Mouse (Mus musculus): ENCODE results near the gene Osbpl11. TPM values are rescaled to one million over a fixed set of nuclear protein-coding genes. Genes with fewer than 3 reads are reported as not detected.
"Not testable (repeated sequence)": the region's sequence is repeated elsewhere in the genome, so short reads cannot be mapped to it uniquely, and the experiment has no call there.

Gene Osbpl11
- 12.0 and 18.9 TPM in 2 replicates for polyA plus RNA-seq (2014; fragmentation: Nextera tagmentation; extraction: Ambion mirVana)

DNA sequence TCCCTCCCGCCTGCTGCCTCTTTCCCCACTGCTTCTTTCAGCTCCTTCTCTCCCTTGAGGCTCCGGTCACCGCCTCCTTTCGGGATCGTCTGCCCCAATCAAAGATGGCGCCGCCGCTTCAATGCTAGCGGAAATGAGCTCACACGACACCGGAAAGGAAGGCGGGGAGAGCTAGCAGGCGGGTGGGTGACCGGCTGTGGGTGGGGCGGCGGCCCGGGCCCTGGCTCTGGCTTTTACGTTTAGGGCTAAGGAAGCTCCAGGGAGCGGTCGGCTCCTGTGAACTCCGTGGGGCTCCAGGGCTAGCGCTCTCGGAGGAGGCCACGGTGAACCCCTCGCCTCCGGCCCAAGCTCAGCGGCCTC, at the start of gene Osbpl11:
TSS of gene Osbpl11 (plus strand) at position 171 of the 360 bp plus-strand sequence.
- Histone ChIP-seq H3K9me3 (ENCODE audit: control insufficient read depth, low read length) (no peaks in the 10 kb centered on the region), H3K4me2 (replicated peaks; ENCODE audit: low read depth, low read length) (peak within 1 kb of the TSS; percentile 96), H3K9ac (ENCODE audit: low read depth, low read length) (peak within 1 kb of the TSS; percentile 90), H3K4me3 (ENCODE audit: low read length) (peak within 1 kb of the TSS; percentile 84), H3K27me3 (ENCODE audit: control insufficient read depth, insufficient read depth, low read length) (no peaks in the 10 kb centered on the region), H3K27ac (ENCODE audit: low read depth, low read length) (peak within 1 kb of the TSS; percentile 88), H3K36me3 (ENCODE audit: control insufficient read depth, insufficient read depth, low read length) (no peaks in the 10 kb centered on the region), H3K4me1 (ENCODE audit: control insufficient read depth, insufficient read depth, low read length) (peaks cover 7% of the 10 kb centered on the region)
- peak; percentile 94 for ATAC-seq (ENCODE audit: low FRiP score, low TSS enrichment)
- under 1% methylated on average over 27 of the region's 27 CpGs for WGBS

DNA sequence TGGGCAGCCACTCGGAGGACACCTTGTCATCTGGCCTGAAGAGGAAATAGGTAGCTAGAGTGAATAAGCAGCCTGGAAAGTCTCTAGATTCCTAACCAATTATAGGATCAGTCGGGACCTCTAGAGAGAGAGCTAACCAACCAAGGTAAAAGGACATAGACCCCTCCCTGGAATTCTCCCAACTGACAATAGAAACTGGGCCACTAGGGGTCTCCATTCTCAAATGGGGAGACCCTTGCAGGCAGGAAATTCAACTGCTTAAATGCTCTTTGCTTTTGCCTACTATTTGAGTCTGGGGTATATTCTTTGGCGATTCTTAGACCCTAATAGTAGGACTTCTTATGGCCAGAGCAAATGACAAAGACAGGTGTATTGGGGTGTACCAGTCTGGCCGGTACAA, 49.7 kb upstream of the Osbpl11 start:
- Histone ChIP-seq H3K4me1 (ENCODE audit: control insufficient read depth, insufficient read depth, low read length) (no peaks in the 10 kb centered on the region), H3K36me3 (ENCODE audit: control insufficient read depth, insufficient read depth, low read length) (no peaks in the 10 kb centered on the region), H3K4me2 (replicated peaks; ENCODE audit: low read depth, low read length) (no peak overlapping the region), H3K9me3 (ENCODE audit: control insufficient read depth, low read length) (no peaks in the 10 kb centered on the region), H3K27ac (ENCODE audit: low read depth, low read length) (no peak overlapping the region), H3K27me3 (ENCODE audit: control insufficient read depth, insufficient read depth, low read length) (no peaks in the 10 kb centered on the region), H3K9ac (ENCODE audit: low read depth, low read length) (no peak overlapping the region), H3K4me3 (ENCODE audit: low read length) (no peak overlapping the region)
- no peak for ATAC-seq (ENCODE audit: low FRiP score, low TSS enrichment)
- WGBS, result 59% methylated on average over 4 of the region's 4 CpGs

GRCm38 (mm10) chr16:33139061-33139460, 45.8 kb upstream of the Osbpl11 start:
- 88% methylated on average over 6 of the region's 7 CpGs for WGBS
- not testable (repeated sequence) for ATAC-seq (ENCODE audit: low FRiP score, low TSS enrichment)

DNA sequence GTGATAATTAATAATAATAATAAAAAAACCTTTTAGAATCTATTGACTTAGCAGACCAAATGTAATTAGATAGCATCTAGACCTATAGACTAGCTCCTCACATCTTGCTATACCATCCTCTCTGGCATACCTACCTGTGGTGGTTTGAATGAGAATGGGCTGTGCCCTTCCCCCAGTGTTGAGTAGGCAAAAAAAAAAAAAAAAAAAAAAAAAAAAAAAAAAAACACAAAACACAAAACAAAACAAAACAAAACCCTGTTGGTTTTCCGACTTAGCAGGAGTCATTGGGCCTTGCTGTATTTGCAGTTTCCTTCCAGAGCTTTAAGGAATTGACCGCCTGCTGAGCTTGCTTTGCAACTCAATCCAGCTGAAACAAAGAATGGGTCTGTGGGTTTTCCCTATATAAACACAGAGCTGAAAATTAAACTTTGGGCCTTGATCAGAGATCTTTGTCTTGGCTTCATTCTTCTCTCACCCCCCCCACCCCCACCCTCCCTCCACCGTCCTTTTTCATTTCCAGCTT, 43.1 kb upstream of the Osbpl11 start:
- Histone ChIP-seq H3K27me3 (ENCODE audit: control insufficient read depth, insufficient read depth, low read length) (no peaks in the 10 kb centered on the region), H3K27ac (ENCODE audit: low read depth, low read length) (no peak overlapping the region), H3K9me3 (ENCODE audit: control insufficient read depth, low read length) (peaks cover 3% of the 10 kb centered on the region; the same call in 1 of the 2 replicates), H3K4me3 (ENCODE audit: low read length) (no peak overlapping the region), H3K9ac (ENCODE audit: low read depth, low read length) (no peak overlapping the region), H3K4me2 (replicated peaks; ENCODE audit: low read depth, low read length) (no peak overlapping the region), H3K4me1 (ENCODE audit: control insufficient read depth, insufficient read depth, low read length) (no peaks in the 10 kb centered on the region), H3K36me3 (ENCODE audit: control insufficient read depth, insufficient read depth, low read length) (no peaks in the 10 kb centered on the region)
- ATAC-seq (ENCODE audit: low FRiP score, low TSS enrichment), result no peak
- WGBS, result 66% methylated on average over 3 of the region's 3 CpGs

More at GRCm38 (mm10) chr16:33139061-33139460, 45.8 kb upstream of the Osbpl11 start:
- not testable (repeated sequence) for H3K9ac ChIP-seq (ENCODE audit: low read depth, low read length); H3K36me3 ChIP-seq (ENCODE audit: control insufficient read depth, insufficient read depth, low read length); H3K9me3 ChIP-seq (ENCODE audit: control insufficient read depth, low read length); H3K27me3 ChIP-seq (ENCODE audit: control insufficient read depth, insufficient read depth, low read length); H3K27ac ChIP-seq (ENCODE audit: low read depth, low read length); H3K4me2 ChIP-seq (replicated peaks; ENCODE audit: low read depth, low read length); H3K4me3 ChIP-seq (ENCODE audit: low read length); H3K4me1 ChIP-seq (ENCODE audit: control insufficient read depth, insufficient read depth, low read length)

DNA sequence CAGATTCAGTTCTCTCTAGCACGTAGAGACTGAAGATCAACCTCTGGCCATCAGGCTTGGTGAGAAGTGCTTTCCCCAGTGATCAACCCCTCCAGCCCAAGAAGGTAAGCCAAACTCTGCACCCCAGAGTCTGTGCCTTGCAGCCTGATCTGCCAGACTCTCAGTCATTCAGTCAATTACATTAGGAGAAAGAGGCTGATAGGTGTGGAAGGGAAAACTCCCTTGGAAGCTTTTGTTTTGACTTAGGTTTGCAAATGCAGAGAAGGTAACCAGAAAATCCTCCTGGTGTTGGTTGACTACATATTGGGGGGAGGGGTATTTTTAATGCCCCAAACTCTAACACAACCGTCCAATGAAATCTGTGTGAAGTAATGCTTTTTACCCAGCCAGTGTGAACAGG, 41.4 kb upstream of the Osbpl11 start:
- 71% methylated on average over 2 of the region's 2 CpGs for WGBS
- no peak for ATAC-seq (ENCODE audit: low FRiP score, low TSS enrichment)
- no peak overlapping the region for H3K4me3 ChIP-seq (ENCODE audit: low read length)
- H3K9me3 ChIP-seq (ENCODE audit: control insufficient read depth, low read length), result peaks cover 3% of the 10 kb centered on the region; the same call in 1 of the 2 replicates
- H3K27me3 ChIP-seq (ENCODE audit: control insufficient read depth, insufficient read depth, low read length), result no peaks in the 10 kb centered on the region
- H3K4me2 ChIP-seq (replicated peaks; ENCODE audit: low read depth, low read length), result no peak overlapping the region
- H3K4me1 ChIP-seq (ENCODE audit: control insufficient read depth, insufficient read depth, low read length), result no peaks in the 10 kb centered on the region
- H3K9ac ChIP-seq (ENCODE audit: low read depth, low read length), result no peak overlapping the region
- no peak overlapping the region for H3K27ac ChIP-seq (ENCODE audit: low read depth, low read length)
- H3K36me3 ChIP-seq (ENCODE audit: control insufficient read depth, insufficient read depth, low read length), result no peaks in the 10 kb centered on the region

GRCm38 (mm10) chr16:33146185-33146584, 38.7 kb upstream of the Osbpl11 start:
- H3K4me3 ChIP-seq (ENCODE audit: low read length), result no peak overlapping the region
- H3K9ac ChIP-seq (ENCODE audit: low read depth, low read length), result no peak overlapping the region
- no peaks in the 10 kb centered on the region for H3K36me3 ChIP-seq (ENCODE audit: control insufficient read depth, insufficient read depth, low read length)
- 100% methylated on average over 3 of the region's 3 CpGs for WGBS
- H3K27ac ChIP-seq (ENCODE audit: low read depth, low read length), result no peak overlapping the region
- H3K27me3 ChIP-seq (ENCODE audit: control insufficient read depth, insufficient read depth, low read length), result no peaks in the 10 kb centered on the region
- no peaks in the 10 kb centered on the region for H3K4me1 ChIP-seq (ENCODE audit: control insufficient read depth, insufficient read depth, low read length)
- peaks cover 3% of the 10 kb centered on the region; the same call in 1 of the 2 replicates for H3K9me3 ChIP-seq (ENCODE audit: control insufficient read depth, low read length)
- ATAC-seq (ENCODE audit: low FRiP score, low TSS enrichment), result no peak
- H3K4me2 ChIP-seq (replicated peaks; ENCODE audit: low read depth, low read length), result no peak overlapping the region

DNA sequence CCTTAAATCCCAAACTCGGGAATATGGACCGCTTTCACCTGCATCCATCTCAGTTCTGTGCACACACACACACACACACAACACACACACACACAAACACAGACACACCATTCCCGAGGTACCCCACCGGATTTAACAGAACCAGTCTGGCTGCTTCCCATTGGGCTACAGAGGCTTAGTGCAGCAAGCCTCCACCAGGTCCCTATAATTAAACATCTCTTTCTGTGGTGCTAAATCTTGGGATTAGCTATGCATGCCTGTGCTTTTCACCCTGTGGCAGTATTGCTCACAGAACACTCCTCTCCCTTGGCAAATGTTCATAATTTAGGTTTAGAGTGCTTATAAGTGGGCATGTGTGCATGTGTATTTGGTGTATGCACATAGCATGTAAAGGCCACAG, 36.7 kb upstream of the Osbpl11 start:
- no peaks in the 10 kb centered on the region for H3K4me1 ChIP-seq (ENCODE audit: control insufficient read depth, insufficient read depth, low read length)
- H3K27ac ChIP-seq (ENCODE audit: low read depth, low read length), result no peak overlapping the region
- no peak overlapping the region for H3K9ac ChIP-seq (ENCODE audit: low read depth, low read length)
- no peak overlapping the region for H3K4me2 ChIP-seq (replicated peaks; ENCODE audit: low read depth, low read length)
- ATAC-seq (ENCODE audit: low FRiP score, low TSS enrichment), result no peak
- no peaks in the 10 kb centered on the region for H3K27me3 ChIP-seq (ENCODE audit: control insufficient read depth, insufficient read depth, low read length)
- peaks cover 3% of the 10 kb centered on the region; the same call in 1 of the 2 replicates for H3K9me3 ChIP-seq (ENCODE audit: control insufficient read depth, low read length)
- H3K4me3 ChIP-seq (ENCODE audit: low read length), result no peak overlapping the region
- 79% methylated on average over 4 of the region's 4 CpGs for WGBS
- no peaks in the 10 kb centered on the region for H3K36me3 ChIP-seq (ENCODE audit: control insufficient read depth, insufficient read depth, low read length)

- not testable (repeated sequence) for H3K9ac ChIP-seq (ENCODE audit: low read depth, low read length); H3K36me3 ChIP-seq (ENCODE audit: control insufficient read depth, insufficient read depth, low read length); H3K9me3 ChIP-seq (ENCODE audit: control insufficient read depth, low read length); H3K4me3 ChIP-seq (ENCODE audit: low read length); H3K27me3 ChIP-seq (ENCODE audit: control insufficient read depth, insufficient read depth, low read length); ATAC-seq (ENCODE audit: low FRiP score, low TSS enrichment); H3K4me2 ChIP-seq (replicated peaks; ENCODE audit: low read depth, low read length); H3K4me1 ChIP-seq (ENCODE audit: control insufficient read depth, insufficient read depth, low read length); H3K27ac ChIP-seq (ENCODE audit: low read depth, low read length)
- WGBS, result 73% methylated on average over 9 of the region's 9 CpGs
Observed at GRCm38 (mm10) chr16:33150875-33151274, 34.0 kb upstream of the Osbpl11 start.

DNA sequence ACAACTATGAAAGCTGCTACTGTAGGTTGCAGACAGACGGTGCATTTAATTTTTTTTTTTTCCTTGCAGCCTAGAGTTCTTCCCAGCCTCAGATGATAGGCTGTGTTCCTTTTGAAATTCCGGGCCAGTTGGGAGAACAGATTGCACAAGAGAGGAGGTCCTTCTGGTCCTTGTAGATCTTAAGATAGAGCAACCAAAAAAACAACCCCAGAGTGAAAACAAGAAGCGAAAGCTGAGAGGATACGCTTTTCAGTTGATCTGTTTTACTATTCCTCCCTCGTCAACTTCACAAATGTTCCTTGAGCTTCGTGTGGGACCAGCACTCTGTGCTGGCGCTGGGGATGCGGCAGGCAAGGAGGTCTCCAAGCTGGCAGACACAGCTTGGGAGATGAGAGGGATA, 33.3 kb upstream of the Osbpl11 start:
- ATAC-seq (ENCODE audit: low FRiP score, low TSS enrichment), result no peak

More for the DNA sequence above, 33.3 kb upstream of the Osbpl11 start:
- no peaks in the 10 kb centered on the region for H3K4me1 ChIP-seq (ENCODE audit: control insufficient read depth, insufficient read depth, low read length)
- H3K9ac ChIP-seq (ENCODE audit: low read depth, low read length), result no peak overlapping the region
- no peak overlapping the region for H3K4me3 ChIP-seq (ENCODE audit: low read length)
- H3K27me3 ChIP-seq (ENCODE audit: control insufficient read depth, insufficient read depth, low read length), result no peaks in the 10 kb centered on the region
- H3K27ac ChIP-seq (ENCODE audit: low read depth, low read length), result no peak overlapping the region
- no peak overlapping the region for H3K4me2 ChIP-seq (replicated peaks; ENCODE audit: low read depth, low read length)
- WGBS, result 62% methylated on average over 8 of the region's 8 CpGs
- H3K9me3 ChIP-seq (ENCODE audit: control insufficient read depth, low read length), result no peaks in the 10 kb centered on the region
- no peaks in the 10 kb centered on the region for H3K36me3 ChIP-seq (ENCODE audit: control insufficient read depth, insufficient read depth, low read length)

Measured in kidney, embryonic 14.5 days (tissue).